Comparison of ENCODE assay signal across 8 mouse cellular contexts in the genomic region with DNA sequence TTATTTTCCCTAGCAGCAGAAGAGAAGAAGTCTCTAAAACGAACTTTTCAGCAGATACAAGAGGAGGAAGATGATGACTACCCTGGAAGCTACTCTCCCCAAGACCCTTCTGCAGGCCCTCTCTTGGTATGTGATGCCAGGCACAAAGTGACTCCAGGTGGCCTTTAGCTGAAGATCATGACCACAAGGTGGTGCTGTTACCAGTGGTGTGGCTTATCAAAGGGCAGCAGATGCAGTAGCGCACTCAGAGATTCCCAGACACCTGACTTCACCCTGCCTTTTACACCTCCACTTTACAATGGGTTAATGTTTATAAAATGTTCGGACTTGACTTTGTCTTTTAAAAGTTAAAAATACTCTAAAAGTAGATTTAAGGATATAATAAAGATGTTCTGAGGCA. TPM values are rescaled to one million over a fixed set of nuclear protein-coding genes. Genes with fewer than 3 reads are reported as not detected.
DNase-seq lines count a peak whose midpoint lies in the region; ATAC-seq lines count a peak whose summit lies in the region.
"Had no signal": no experiment of that assay in that cellular context is flagged by ENCODE, and none has a peak within 500 bp of the region (broad histone marks: within the 10 kb centered on the region; RNA-seq: fewer than 3 reads in every experiment).

No protein-coding gene starts in this region.

- intact Hi-C loops in heart, postnatal 14 days (cut with DNase I): loop anchor here (1.0 to 5.0 kb wide), 2 partner anchors 99 to 156 kb away; a partner anchor contains a TSS

- H3K4me3 ChIP-seq in neural tube, embryonic 15.5 days (replicated peaks): no peak overlapping the region
- H3K4me3 ChIP-seq in liver, embryonic 13.5 days (replicated peaks): no peak overlapping the region
- H3K4me3 ChIP-seq: neural tube, embryonic 12.5 days had no signal

- DNase-seq in neural tube, embryonic 10.5 days (ENCODE audit: extremely low spot score, low spot score): peak; percentile 41
- DNase-seq in T-cell, adult 2 months (ENCODE audit: low spot score): peak; percentile 46
- DNase-seq in cerebellum, adult 9-10 months: peak; percentile 75
- DNase-seq in heart, postnatal 14 days: peak; percentile 56 to 72
- DNase-seq in liver, embryonic 13.5 days: peak; percentile 61
- peak; percentile 60 for DNase-seq in skeletal muscle tissue, adult 2 months (ENCODE audit: low read depth, low spot score)

- 70% methylated on average over 3 of the region's 3 CpGs for WGBS in neural tube, embryonic 15.5 days
- 37% methylated on average over 3 of the region's 3 CpGs for WGBS in liver, embryonic 13.5 days (ENCODE audit: insufficient replicate concordance)

- H3K4me1 ChIP-seq in neural tube, embryonic 15.5 days: 0 out of 2 replicates have a peak, but pooled peaks cover 3% of the 10 kb centered on the region
- peaks cover 6% of the 10 kb centered on the region for H3K4me1 ChIP-seq in liver, embryonic 13.5 days (replicated peaks)
- H3K4me1 ChIP-seq: neural tube, embryonic 12.5 days had no signal

- peaks cover 57% of the 10 kb centered on the region for H3K36me3 ChIP-seq in neural tube, embryonic 15.5 days
- peaks cover 82% of the 10 kb centered on the region for H3K36me3 ChIP-seq in liver, embryonic 13.5 days

- no peak for ATAC-seq in neural tube, embryonic 15.5 days (ENCODE audit: low FRiP score)
- ATAC-seq in liver, embryonic 13.5 days (ENCODE audit: low read depth): peak; percentile 85

- H3K9me3 ChIP-seq in neural tube, embryonic 15.5 days (replicated peaks): no peaks in the 10 kb centered on the region
- H3K9me3 ChIP-seq in liver, embryonic 13.5 days (replicated peaks): no peaks in the 10 kb centered on the region
- H3K9me3 ChIP-seq: neural tube, embryonic 12.5 days had no signal

- H3K27ac ChIP-seq in neural tube, embryonic 15.5 days (replicated peaks): no peak overlapping the region
- no peak overlapping the region for H3K27ac ChIP-seq in liver, embryonic 13.5 days
- H3K27ac ChIP-seq: neural tube, embryonic 12.5 days had no signal

- no peak overlapping the region for H3K9ac ChIP-seq in neural tube, embryonic 15.5 days (replicated peaks)
- no peak overlapping the region for H3K9ac ChIP-seq in liver, embryonic 13.5 days
- H3K9ac ChIP-seq: neural tube, embryonic 12.5 days had no signal

- no peaks in the 10 kb centered on the region for H3K27me3 ChIP-seq in neural tube, embryonic 15.5 days (replicated peaks)
- no peaks in the 10 kb centered on the region for H3K27me3 ChIP-seq in liver, embryonic 13.5 days
- H3K27me3 ChIP-seq: neural tube, embryonic 12.5 days had no signal

- H3K4me2 ChIP-seq in neural tube, embryonic 15.5 days: no peak overlapping the region
- no peak overlapping the region for H3K4me2 ChIP-seq in liver, embryonic 13.5 days
- H3K4me2 ChIP-seq: neural tube, embryonic 12.5 days had no signal

RNA-seq across cellular contexts. Expression of a gene that starts 19.6 kb away (rescaled TPM):
- 28.5 and 32.8 TPM in 2 replicates for polyA plus RNA-seq in neural tube, embryonic 15.5 days (2015; fragmentation: Nextera tagmentation; extraction: Ambion mirVana)
- 10 to 100 TPM; 29.6 to 31.1 TPM for total RNA-seq in heart, postnatal 14 days (2021)
- 30.0 and 35.5 TPM in 2 replicates for polyA plus RNA-seq in liver, embryonic 13.5 days (2015; fragmentation: Nextera tagmentation; extraction: Ambion mirVana)

RNA-seq across cellular contexts. Expression of a gene that starts 19.7 kb away (rescaled TPM):
- 14.7 and 17.3 TPM in 2 replicates for polyA plus RNA-seq in neural tube, embryonic 15.5 days (2015; fragmentation: Nextera tagmentation; extraction: Ambion mirVana)
- 10 to 100 TPM; 22.0 to 22.5 TPM for total RNA-seq in heart, postnatal 14 days (2021)
- 14.0 and 16.2 TPM in 2 replicates for polyA plus RNA-seq in liver, embryonic 13.5 days (2015; fragmentation: Nextera tagmentation; extraction: Ambion mirVana)
